Mouse (Mus musculus) heart, embryonic 11.5 days (tissue): Measurements from ENCODE around the gene Gm45713. TPM values are rescaled to one million over a fixed set of nuclear protein-coding genes. Genes with fewer than 3 reads are reported as not detected.
"Not testable (repeated sequence)": the region's sequence is repeated elsewhere in the genome, so short reads cannot be mapped to it uniquely, and the experiment has no call there.

Experiments used
- ATAC-seq: fragments of 200-750 bp; cut with Nextera tagmentation; replicated peaks from 2 replicates; pipeline ENCODE4 v1.8.0; 2017; ENCODE audit warnings: moderate library complexity; ENCODE audit not compliant: insufficient number of reproducible peaks, low FRiP score, low TSS enrichment
- H3K27ac ChIP-seq: fragments of 300-500 bp; sonication (generic); 2 replicates; pipeline ENCODE4 v1.5.1; 2014; ENCODE audit warnings: mild to moderate bottlenecking, low read depth, low read length
- H3K27me3 ChIP-seq: fragments of 300-500 bp; sonication (generic); 2 replicates; pipeline ENCODE4 v1.6.1; 2014; ENCODE audit warnings: mild to moderate bottlenecking, low read length, mixed read lengths; ENCODE audit not compliant: control insufficient read depth, insufficient read depth
- H3K36me3 ChIP-seq: fragments of 300-500 bp; sonication (generic); 2 replicates; pipeline ENCODE4 v1.6.1; 2014; ENCODE audit warnings: mild to moderate bottlenecking, low read length, moderate library complexity, mixed read lengths; ENCODE audit not compliant: control insufficient read depth, insufficient read depth
- H3K4me1 ChIP-seq: fragments of 300-500 bp; sonication (generic); 2 replicates; pipeline ENCODE4 v1.6.1; 2014; ENCODE audit warnings: low read length; ENCODE audit not compliant: control insufficient read depth, insufficient read depth
- H3K4me2 ChIP-seq: fragments of 300-500 bp; sonication (generic); 2 replicates; pipeline ENCODE4 v1.6.1; 2014; ENCODE audit warnings: mild to moderate bottlenecking, moderate library complexity
- H3K4me3 ChIP-seq: fragments of 300-500 bp; sonication (generic); 2 replicates; pipeline ENCODE4 v1.5.1; 2014; ENCODE audit warnings: low read depth, low read length
- H3K9ac ChIP-seq: fragments of 300-500 bp; sonication (generic); 2 replicates; pipeline ENCODE4 v1.6.1; 2014; ENCODE audit warnings: mild to moderate bottlenecking, low read depth, low read length, moderate library complexity
- H3K9me3 ChIP-seq: fragments of 300-500 bp; sonication (generic); replicated peaks from 2 replicates; pipeline ENCODE4 v1.6.1; 2016; ENCODE audit warnings: low read length; ENCODE audit not compliant: control insufficient read depth
- WGBS: fragments of 180-500 bp; shearing (Covaris S2); extraction: QIAGEN DNeasy Blood & Tissue Kit; methylation state at CpG from one replicate; pipeline ENCODE4 v1.1.7; 2014; ENCODE audit not compliant: insufficient replicate concordance; 5-methylcytosine and 5-hydroxymethylcytosine counted together
- polyA plus RNA-seq: library from polyadenylated mRNA; unstranded; fragments of >200 nt; fragmentation: Nextera tagmentation; extraction: Ambion mirVana; gene quantifications from 2 replicates; pipeline ENCODE4 v1.2.1, GENCODE M21; 2014

The Gm45713 gene
- polyA plus RNA-seq, 1 experiment from 2014 or later = 0.21 TPM

- H3K9ac ChIP-seq = peak overlapping the region; percentile 100
- H3K4me1 ChIP-seq = peaks cover 35% of the 10 kb centered on the region
- no peaks in the 10 kb centered on the region for H3K27me3 ChIP-seq
- peaks cover 32% of the 10 kb centered on the region for H3K36me3 ChIP-seq
- peak overlapping the region; percentile 93 for H3K4me3 ChIP-seq
- H3K4me2 ChIP-seq = peak overlapping the region; percentile 96
- H3K9me3 ChIP-seq = no peaks in the 10 kb centered on the region
- ATAC-seq = no peak
- 31% methylated on average over 21 of the region's 21 CpGs for WGBS
- peak overlapping the region; percentile 95 for H3K27ac ChIP-seq
Measured at GRCm38 (mm10) chr7:45126844-45127699, 9.0 kb downstream of the Gm45713 start.

GRCm38 (mm10) chr7:45126147-45126843 is 9.7 kb downstream of the Gm45713 start:
- WGBS = 77% methylated on average over 17 of the region's 17 CpGs

GRCm38 (mm10) chr7:45125649-45126048 is 10.4 kb downstream of the Gm45713 start:
- H3K27ac ChIP-seq = 0 out of 2 replicates have a peak overlapping the region, but pooled peaks have one; percentile 29
- ATAC-seq, H3K9me3 ChIP-seq, H3K27me3 ChIP-seq, H3K4me3 ChIP-seq, H3K9ac ChIP-seq: not testable (repeated sequence)
- WGBS = 75% methylated on average over 5 of the region's 5 CpGs
- H3K4me2 ChIP-seq = peak overlapping the region; percentile 61
- peaks cover 35% of the 10 kb centered on the region for H3K4me1 ChIP-seq
- peaks cover 45% of the 10 kb centered on the region for H3K36me3 ChIP-seq

More at GRCm38 (mm10) chr7:45126147-45126843, 9.7 kb downstream of the Gm45713 start:
- no peaks in the 10 kb centered on the region for H3K9me3 ChIP-seq
- H3K9ac ChIP-seq = peak overlapping the region; percentile 100
- peaks cover 39% of the 10 kb centered on the region for H3K36me3 ChIP-seq
- ATAC-seq = no peak
- peaks cover 33% of the 10 kb centered on the region for H3K4me1 ChIP-seq
- H3K4me3 ChIP-seq = peak overlapping the region; percentile 93
- peak overlapping the region; percentile 96 for H3K4me2 ChIP-seq
- H3K27me3 ChIP-seq = no peaks in the 10 kb centered on the region
- H3K27ac ChIP-seq = peak overlapping the region; percentile 95

- Histone ChIP-seq H3K4me2 (peak overlapping the region; percentile 61), H3K27me3 (no peaks in the 10 kb centered on the region), H3K9ac (no peak overlapping the region), H3K4me1 (peaks cover 35% of the 10 kb centered on the region), H3K27ac (0 out of 2 replicates have a peak overlapping the region, but pooled peaks have one; percentile 29), H3K9me3 (no peaks in the 10 kb centered on the region), H3K36me3 (peaks cover 45% of the 10 kb centered on the region), H3K4me3 (no peak overlapping the region)
- ATAC-seq = no peak
- WGBS = 25% methylated on average over 7 of the region's 7 CpGs
Measured at GRCm38 (mm10) chr7:45125144-45125600, 10.9 kb downstream of the Gm45713 start.

- H3K27ac ChIP-seq = peak within 1 kb of the TSS; percentile 89
- WGBS = 1% methylated on average over 59 of the region's 59 CpGs
- peak within 1 kb of the TSS; percentile 85 for H3K9ac ChIP-seq
- H3K4me2 ChIP-seq = peak within 1 kb of the TSS; percentile 87
- H3K36me3 ChIP-seq = peaks cover 45% of the 10 kb centered on the region
- ATAC-seq = peak; percentile 79
- peaks cover 30% of the 10 kb centered on the region for H3K4me1 ChIP-seq
- H3K9me3 ChIP-seq = no peaks in the 10 kb centered on the region
- H3K27me3 ChIP-seq = no peaks in the 10 kb centered on the region
- H3K4me3 ChIP-seq = peak within 1 kb of the TSS; percentile 57
Measured at GRCm38 (mm10) chr7:45124224-45125143, 11.5 kb downstream of the Gm45713 start, which contains the start of gene Rps11. TSS of gene Rps11 (minus strand) at chr7:45124439.

- peak overlapping the region; percentile 87 for H3K4me2 ChIP-seq
- H3K9me3 ChIP-seq = no peaks in the 10 kb centered on the region
- no peak overlapping the region; the same call in 1 of the 2 replicates for H3K27ac ChIP-seq
- H3K9ac ChIP-seq = peak overlapping the region; percentile 85
- no peak for ATAC-seq
- H3K4me3 ChIP-seq = peak overlapping the region; percentile 57
- no peaks in the 10 kb centered on the region for H3K27me3 ChIP-seq
- 26% methylated on average over 12 of the region's 12 CpGs for WGBS
- peaks cover 30% of the 10 kb centered on the region for H3K4me1 ChIP-seq
- peaks cover 46% of the 10 kb centered on the region for H3K36me3 ChIP-seq
Measured at GRCm38 (mm10) chr7:45123186-45123570, 12.9 kb downstream of the Gm45713 start.

GRCm38 (mm10) chr7:45122561-45123185 is 13.4 kb downstream of the Gm45713 start:
- ATAC-seq = no peak
- no peaks in the 10 kb centered on the region for H3K27me3 ChIP-seq
- 81% methylated on average over 15 of the region's 15 CpGs for WGBS
- H3K36me3 ChIP-seq = peaks cover 47% of the 10 kb centered on the region
- H3K4me3 ChIP-seq = peak overlapping the region; percentile 57
- peak overlapping the region; percentile 85 for H3K9ac ChIP-seq
- H3K4me1 ChIP-seq = peaks cover 30% of the 10 kb centered on the region
- no peaks in the 10 kb centered on the region for H3K9me3 ChIP-seq
- peak overlapping the region; percentile 87 for H3K4me2 ChIP-seq
- no peak overlapping the region for H3K27ac ChIP-seq
